Mouse (Mus musculus): ENCODE results near the gene D16Ertd472e. TPM values are rescaled to one million over a fixed set of nuclear protein-coding genes. Genes with fewer than 3 reads are reported as not detected.

The D16Ertd472e gene
- polyA plus RNA-seq, 1 experiment from 2014 or later = 31.1 TPM

Other genes starting within 250 kb of the D16Ertd472e start
- gene Btg3, start 199.5 kb downstream of the D16Ertd472e start, polyA plus RNA-seq (2015; fragmentation: Nextera tagmentation; extraction: Ambion mirVana) = 39.6 and 48.8 TPM in 2 replicates

Measured in embryonic facial prominence, embryonic 13.5 days (tissue).